Mouse (Mus musculus): ENCODE data around the gene Lrp8. TPM values are rescaled to one million over a fixed set of nuclear protein-coding genes. Genes with fewer than 3 reads are reported as not detected.

Gene Lrp8
- total and polyA plus RNA-seq, 3 experiments, result 6.4 to 21.1 (median 14.2) TPM

DNA sequence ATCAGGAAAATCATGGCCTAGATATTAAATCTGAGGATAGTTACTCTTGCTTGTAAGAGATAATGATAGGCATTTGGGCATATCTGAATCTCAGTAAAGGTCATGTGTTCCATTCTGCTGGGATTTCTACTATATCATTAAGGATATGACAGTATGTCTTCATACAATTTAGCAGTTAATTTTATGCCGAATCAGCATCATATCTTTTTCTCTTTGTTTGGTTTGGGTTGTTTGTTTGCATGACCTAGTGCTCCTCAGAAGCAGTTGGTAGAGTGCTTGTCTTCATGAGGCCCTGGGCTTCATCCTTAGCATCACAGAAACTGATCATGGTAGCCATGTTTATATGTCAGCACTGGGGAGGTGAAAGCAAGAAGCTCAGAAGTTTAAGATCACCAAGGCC, 79.6 kb downstream of the Lrp8 start:
- dilution Hi-C loops (cut with MboI; ENCODE audit: extremely low pct_ligation_motif_present, extremely low pct_unique_long_range_greater_than_20kb, low sequenced_read_pairs), result no loop called here
- TF ChIP-seq MAX (IDR thresholded peaks at IDR 0.05; ENCODE audit: low read length) (no peak), MAFK (IDR thresholded peaks at IDR 0.05; ENCODE audit: insufficient replicate concordance, low read length) (peak; percentile 62; the same call in 1 of the 2 replicates), PAX5 (IDR thresholded peaks at IDR 0.05; ENCODE audit: low read length) (no peak)
- peaks cover 37 to 54% of the 10 kb centered on the region in 2 experiments for H3K36me3 ChIP-seq (replicated peaks in 1 of 2; ENCODE audit: control insufficient read depth in 1 of 2, insufficient read depth in 1 of 2, low read length in 1 of 2)

DNA sequence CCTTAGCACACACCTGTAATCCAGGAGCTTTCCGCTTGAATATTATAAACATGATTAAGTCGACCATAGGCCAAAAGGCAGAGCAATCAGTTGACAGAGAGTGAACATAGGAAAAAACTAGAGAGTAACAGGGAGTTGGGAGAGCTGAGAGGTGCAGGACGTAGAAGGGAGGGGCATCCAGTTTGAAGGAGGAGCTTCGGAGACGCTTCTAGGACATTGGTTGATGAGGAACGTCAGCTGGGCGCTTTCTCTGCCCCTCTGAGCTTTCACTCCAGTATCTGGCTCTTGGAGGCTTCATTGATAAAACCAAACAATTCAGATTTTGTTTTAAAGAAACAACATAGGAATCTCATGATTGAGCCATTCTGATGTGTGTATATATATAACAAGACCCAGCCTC, 84.3 kb downstream of the Lrp8 start:
- Histone ChIP-seq H3K27me3 (replicated peaks) (no peaks in the 10 kb centered on the region), H3K4me3 (replicated peaks in 1 of 3; ENCODE audit: low read depth in 2 of 3, low read length in 2 of 3, poor library complexity in 1 of 3) (no peak overlapping the region), H3K4me2 (ENCODE audit: insufficient read depth, low read depth, poor library complexity, severe bottlenecking) (no peak overlapping the region), H3K4me1 (ENCODE audit: control insufficient read depth in 1 of 2, insufficient read depth in 2 of 2) (peaks cover 3 to 25% of the 10 kb centered on the region in 2 experiments; a peak in 3 of 4 replicates), H3K36me3 (replicated peaks in 1 of 2; ENCODE audit: control insufficient read depth in 1 of 2, insufficient read depth in 1 of 2, low read length in 1 of 2) (peaks cover 39 to 72% of the 10 kb centered on the region in 2 experiments), H3K79me2 (replicated peaks; ENCODE audit: control insufficient read depth, extremely low read depth, insufficient read depth, poor library complexity, severe bottlenecking) (peaks cover 10% of the 10 kb centered on the region), H3K9ac (ENCODE audit: insufficient read depth, low read depth) (no peak overlapping the region), H3K9me3 (replicated peaks; ENCODE audit: low read length) (no peaks in the 10 kb centered on the region), H3K27ac (ENCODE audit: insufficient read depth, low read depth) (no peak overlapping the region)
- TF ChIP-seq MYC (IDR thresholded peaks at IDR 0.05; ENCODE audit: low read depth, low read length), result no peak
- TF ChIP-seq MAX (IDR thresholded peaks at IDR 0.05; ENCODE audit: low read length), result no peak
- no peak for TF ChIP-seq USF1 (IDR thresholded peaks at IDR 0.05; ENCODE audit: low read depth, low read length)
- no peak for TF ChIP-seq JUN (IDR thresholded peaks at IDR 0.05; ENCODE audit: insufficient read depth, low read depth, low read length)
- TF ChIP-seq TBP (conservative IDR thresholded peaks at IDR 0.05; ENCODE audit: low read depth, low read length), result no peak
- TF ChIP-seq NRF1 (IDR thresholded peaks at IDR 0.05; ENCODE audit: low read depth, low read length), result no peak
- TF ChIP-seq MXI1 (IDR thresholded peaks at IDR 0.05; ENCODE audit: low read depth, low read length), result no peak
- TF ChIP-seq USF2 (conservative IDR thresholded peaks at IDR 0.05; ENCODE audit: low read depth, low read length), result no peak
- TF ChIP-seq GABPA (IDR thresholded peaks at IDR 0.05; ENCODE audit: insufficient replicate concordance, low read depth, low read length), result no peak
- no peak for TF ChIP-seq NELFE (IDR thresholded peaks at IDR 0.05; ENCODE audit: low read depth, low read length)
- no peak for TF ChIP-seq E2F4 (IDR thresholded peaks at IDR 0.05; ENCODE audit: insufficient replicate concordance, low read depth, low read length)
- no peak for DNase-seq (ENCODE audit: extremely low read depth)
- dilution Hi-C loops (cut with MboI; ENCODE audit: extremely low pct_ligation_motif_present, extremely low pct_unique_long_range_greater_than_20kb, low sequenced_read_pairs) (no loop called here), in situ Hi-C loops (cut with MboI; ENCODE audit: low pct_ligation_motif_present, low pct_unique_long_range_greater_than_20kb, low sequenced_read_pairs) (no loop called here)

More for the DNA sequence above, 79.6 kb downstream of the Lrp8 start:
- Histone ChIP-seq H3K79me2 (replicated peaks; ENCODE audit: control insufficient read depth, extremely low read depth, insufficient read depth, poor library complexity, severe bottlenecking) (peaks cover 23% of the 10 kb centered on the region), H3K27ac (ENCODE audit: insufficient read depth, low read depth) (no peak overlapping the region), H3K9ac (ENCODE audit: insufficient read depth, low read depth) (no peak overlapping the region), H3K27me3 (replicated peaks) (no peaks in the 10 kb centered on the region), H3K4me2 (ENCODE audit: insufficient read depth, low read depth, poor library complexity, severe bottlenecking) (no peak overlapping the region), H3K4me1 (ENCODE audit: control insufficient read depth in 1 of 2, insufficient read depth in 2 of 2) (peaks cover 0 to 23% of the 10 kb centered on the region in 2 experiments; a peak in 2 of 4 replicates), H3K9me3 (replicated peaks; ENCODE audit: low read length) (no peaks in the 10 kb centered on the region), H3K4me3 (replicated peaks in 1 of 3; ENCODE audit: low read depth in 2 of 3, low read length in 2 of 3, poor library complexity in 1 of 3) (no peak overlapping the region)
- DNase-seq (ENCODE audit: extremely low read depth), result no peak
- in situ Hi-C loops (cut with MboI; ENCODE audit: low pct_ligation_motif_present, low pct_unique_long_range_greater_than_20kb, low sequenced_read_pairs), result no loop called here

DNA sequence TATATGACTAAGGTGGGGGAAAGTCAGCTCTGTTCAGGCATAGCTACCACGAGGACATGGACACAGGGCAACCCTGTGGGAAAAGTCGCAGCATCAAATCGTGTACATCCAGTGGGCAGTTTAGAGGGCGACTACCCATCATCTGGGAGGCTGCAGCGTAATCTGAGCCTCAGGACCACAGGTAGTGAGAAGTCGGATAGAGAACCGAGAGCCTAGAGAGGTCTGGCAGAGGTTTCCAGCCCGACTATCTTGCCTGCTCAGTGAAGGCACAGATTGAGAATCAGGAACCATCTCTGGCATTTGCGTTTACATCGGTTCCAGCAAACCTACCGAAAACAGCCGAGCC, 87.3 kb downstream of the Lrp8 start:
- Histone ChIP-seq H3K79me2 (replicated peaks; ENCODE audit: control insufficient read depth, extremely low read depth, insufficient read depth, poor library complexity, severe bottlenecking) (peaks cover 3% of the 10 kb centered on the region; the same call in 1 of the 2 replicates), H3K4me3 (replicated peaks in 1 of 3; ENCODE audit: low read depth in 2 of 3, low read length in 2 of 3, poor library complexity in 1 of 3) (peak overlapping the region; percentile 56 to 86 (median 78)), H3K36me3 (replicated peaks in 1 of 2; ENCODE audit: control insufficient read depth in 1 of 2, insufficient read depth in 1 of 2, low read length in 1 of 2) (peaks cover 30 to 73% of the 10 kb centered on the region in 2 experiments), H3K27me3 (replicated peaks) (no peaks in the 10 kb centered on the region), H3K9ac (ENCODE audit: insufficient read depth, low read depth) (peak overlapping the region; percentile 53), H3K27ac (ENCODE audit: insufficient read depth, low read depth) (peak overlapping the region; percentile 77; the same call in 1 of the 2 replicates), H3K9me3 (replicated peaks; ENCODE audit: low read length) (no peaks in the 10 kb centered on the region), H3K4me2 (ENCODE audit: insufficient read depth, low read depth, poor library complexity, severe bottlenecking) (peak overlapping the region; percentile 85), H3K4me1 (ENCODE audit: control insufficient read depth in 1 of 2, insufficient read depth in 2 of 2) (peaks cover 3 to 19% of the 10 kb centered on the region in 2 experiments; a peak in 3 of 4 replicates)
- TF ChIP-seq MXI1 (IDR thresholded peaks at IDR 0.05; ENCODE audit: low read depth, low read length), result no peak
- no peak for TF ChIP-seq BHLHE40 (IDR thresholded peaks at IDR 0.05; ENCODE audit: low read depth, low read length)
- no peak for TF ChIP-seq USF1 (IDR thresholded peaks at IDR 0.05; ENCODE audit: low read depth, low read length)
- no peak for TF ChIP-seq ZKSCAN1 (IDR thresholded peaks at IDR 0.05; ENCODE audit: borderline replicate concordance, low read depth, low read length)
- TF ChIP-seq POLR2AphosphoS2 (IDR thresholded peaks at IDR 0.05; ENCODE audit: low read depth, low read length), result no peak
- no peak for TF ChIP-seq POLR2A (IDR thresholded peaks at IDR 0.05; ENCODE audit: low read depth, low read length)
- TF ChIP-seq CHD1 (IDR thresholded peaks at IDR 0.05; ENCODE audit: low read depth, low read length), result no peak
- no peak for TF ChIP-seq ETS1 (conservative IDR thresholded peaks at IDR 0.05; ENCODE audit: low read depth, low read length)
- no peak for TF ChIP-seq EP300 (IDR thresholded peaks at IDR 0.05; ENCODE audit: low read length)
- TF ChIP-seq NELFE (IDR thresholded peaks at IDR 0.05; ENCODE audit: low read depth, low read length), result no peak
- TF ChIP-seq NRF1 (IDR thresholded peaks at IDR 0.05; ENCODE audit: low read depth, low read length), result no peak
- no peak for TF ChIP-seq MAX (IDR thresholded peaks at IDR 0.05; ENCODE audit: low read length)
- TF ChIP-seq CHD2 (IDR thresholded peaks at IDR 0.05; ENCODE audit: low read length), result no peak
- TF ChIP-seq IRF4 (IDR thresholded peaks at IDR 0.05; ENCODE audit: low read depth, low read length), result no peak
- no peak for TF ChIP-seq HCFC1 (IDR thresholded peaks at IDR 0.05; ENCODE audit: low read depth, low read length)
- no peak for TF ChIP-seq MAFK (IDR thresholded peaks at IDR 0.05; ENCODE audit: insufficient replicate concordance, low read length)
- no peak for TF ChIP-seq TBP (conservative IDR thresholded peaks at IDR 0.05; ENCODE audit: low read depth, low read length)
- no peak for TF ChIP-seq MAZ (IDR thresholded peaks at IDR 0.05; ENCODE audit: low read depth, low read length)
- TF ChIP-seq ZNF384 (IDR thresholded peaks at IDR 0.05; ENCODE audit: low read depth, low read length), result no peak
- dilution Hi-C loops (cut with MboI; ENCODE audit: extremely low pct_ligation_motif_present, extremely low pct_unique_long_range_greater_than_20kb, low sequenced_read_pairs), result no loop called here
- in situ Hi-C loops (cut with MboI; ENCODE audit: low pct_ligation_motif_present, low pct_unique_long_range_greater_than_20kb, low sequenced_read_pairs), result no loop called here
- DNase-seq (ENCODE audit: extremely low read depth), result no peak
